Mouse (Mus musculus): Measurements from ENCODE around the gene Ubfd1.

DNA sequence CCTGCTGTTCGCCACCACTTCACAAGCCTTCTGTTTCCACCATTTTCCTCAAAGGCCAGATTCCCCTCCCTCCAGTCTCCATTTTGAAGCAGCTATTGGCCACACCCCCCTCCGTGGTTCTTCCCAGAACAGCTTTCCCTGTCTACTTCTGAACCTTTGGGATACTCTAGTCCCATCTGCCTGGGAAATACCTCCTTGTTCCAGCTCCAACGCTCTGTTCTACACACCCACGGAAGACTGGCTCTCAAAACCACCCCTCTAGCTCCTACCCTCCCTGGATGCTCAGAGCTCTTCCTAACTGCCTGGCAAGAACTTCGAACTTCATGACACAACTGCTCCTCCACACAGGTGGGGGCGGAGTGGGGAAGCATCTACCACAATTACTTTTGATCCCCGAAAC lies 48.0 kb upstream of the Ubfd1 start:
- TF ChIP-seq CTCF (conservative IDR thresholded peaks at IDR 0.05; ENCODE audit: insufficient read depth, insufficient read length, low read depth, low read length): no peak
- no peak for TF ChIP-seq POLR2A (IDR thresholded peaks at IDR 0.05; ENCODE audit: low read depth, low read length)

Data from kidney, adult 2 months (tissue).